Mouse (Mus musculus) neural tube, embryonic 14.5 days (tissue): ENCODE results near the gene Trim44. TPM values are rescaled to one million over a fixed set of nuclear protein-coding genes. Genes with fewer than 3 reads are reported as not detected.

Source experiments
- ATAC-seq: fragments of 200-750 bp; cut with Nextera tagmentation; 2 replicates; pipeline ENCODE4 v1.8.0; 2017; ENCODE audit warnings: low read depth, mild to moderate bottlenecking, moderate TSS enrichment, moderate library complexity
- H3K27ac ChIP-seq: fragments of 300-500 bp; sonication (generic); 2 replicates; pipeline ENCODE4 v1.5.1; 2014; ENCODE audit warnings: low read depth, mild to moderate bottlenecking, control low read depth, low read length, moderate library complexity, mixed read lengths
- H3K27me3 ChIP-seq: fragments of 300-500 bp; sonication (generic); 2 replicates; pipeline ENCODE4 v1.6.1; 2014; ENCODE audit warnings: low read length; ENCODE audit not compliant: control insufficient read depth, insufficient read depth
- H3K36me3 ChIP-seq: fragments of 300-500 bp; sonication (generic); 2 replicates; pipeline ENCODE4 v1.6.1; 2014; ENCODE audit warnings: low read length, mixed read lengths; ENCODE audit not compliant: control insufficient read depth, insufficient read depth
- H3K4me1 ChIP-seq: fragments of 300-500 bp; sonication (generic); 2 replicates; pipeline ENCODE4 v1.6.1; 2014; ENCODE audit warnings: low read length; ENCODE audit not compliant: control insufficient read depth, insufficient read depth
- H3K4me2 ChIP-seq: fragments of 300-500 bp; sonication (generic); 2 replicates; pipeline ENCODE4 v1.6.1; 2014; ENCODE audit warnings: mild to moderate bottlenecking, low read depth, low read length, control low read depth
- H3K4me3 ChIP-seq: fragments of 300-500 bp; sonication (generic); 2 replicates; pipeline ENCODE4 v1.5.1; 2014; ENCODE audit warnings: low read depth, low read length, control low read depth, mixed read lengths
- H3K9ac ChIP-seq: fragments of 300-500 bp; sonication (generic); replicated peaks from 2 replicates; pipeline ENCODE4 v1.6.1; 2014; ENCODE audit warnings: low read depth, mild to moderate bottlenecking, control low read depth, low read length, mixed read lengths
- H3K9me3 ChIP-seq: fragments of 300-500 bp; sonication (generic); 2 replicates; pipeline ENCODE4 v1.6.1; 2016; ENCODE audit warnings: low read length; ENCODE audit not compliant: control insufficient read depth
- whole genome bisulfite sequencing: fragments of 180-500 bp; shearing (Covaris S2); extraction: QIAGEN DNeasy Blood & Tissue Kit; methylation state at CpG from one replicate; pipeline ENCODE4 v1.1.7; 2014; 5-methylcytosine and 5-hydroxymethylcytosine counted together
- polyA plus RNA-seq: library from polyadenylated mRNA; unstranded; fragments of >200 nt; fragmentation: Nextera tagmentation; extraction: Ambion mirVana; gene quantifications from 2 replicates; pipeline ENCODE4 v1.2.1, GENCODE M21; 2014

Gene Trim44
- polyA plus RNA-seq, 1 experiment from 2014 or later, result 79.7 TPM

DNA sequence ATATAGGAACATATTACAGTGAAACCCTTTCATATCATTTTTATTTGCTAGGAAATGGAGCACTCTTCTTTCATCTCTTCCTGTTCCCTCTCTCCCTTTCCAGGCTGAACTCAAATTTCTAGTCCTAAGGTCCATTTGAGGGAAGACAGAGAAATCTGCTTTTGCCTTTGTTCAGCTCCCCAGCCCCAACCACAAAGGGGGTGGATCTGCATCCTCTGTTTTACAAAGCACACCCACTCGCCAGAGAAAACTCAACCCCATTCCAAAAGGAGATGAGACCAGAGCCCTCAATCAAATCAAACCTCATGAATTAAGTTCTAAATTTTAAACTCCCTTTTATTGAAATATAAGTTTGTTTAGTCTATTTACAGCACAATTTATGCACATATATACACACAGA lies 41.4 kb upstream of the Trim44 start:
- Histone ChIP-seq H3K4me1 (peaks cover 20% of the 10 kb centered on the region), H3K9ac (peak overlapping the region; percentile 50; the same call in 1 of the 2 replicates), H3K27me3 (no peaks in the 10 kb centered on the region), H3K4me2 (peak overlapping the region; percentile 85), H3K4me3 (peak overlapping the region; percentile 86), H3K9me3 (no peaks in the 10 kb centered on the region), H3K27ac (peak overlapping the region; percentile 55; the same call in 1 of the 2 replicates), H3K36me3 (no peaks in the 10 kb centered on the region)
- 11% methylated on average over 1 of the region's 1 CpGs for WGBS
- ATAC-seq, result no peak

DNA sequence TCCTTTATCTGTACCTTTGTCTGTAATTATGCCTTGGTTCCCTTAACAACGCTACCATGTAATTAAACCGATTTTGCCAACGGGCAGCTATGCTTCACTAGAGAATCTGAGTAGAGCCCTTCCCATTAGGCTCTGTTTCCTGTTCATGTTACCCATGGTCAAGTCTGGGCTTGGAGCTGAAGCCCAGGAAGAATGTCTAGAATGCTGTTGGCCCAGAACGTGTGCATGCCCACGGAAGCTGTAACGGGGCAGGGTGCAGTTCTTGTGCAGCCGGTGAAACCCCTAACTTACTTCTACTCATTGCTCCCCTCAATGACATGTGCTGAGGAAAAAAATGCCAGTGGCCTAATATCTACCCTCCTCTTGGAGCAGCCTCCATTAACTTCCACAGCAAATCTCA lies 40.2 kb upstream of the Trim44 start:
- ATAC-seq, result no peak
- Histone ChIP-seq H3K4me3 (peak overlapping the region; percentile 86; the same call in 1 of the 2 replicates), H3K27ac (no peak overlapping the region), H3K27me3 (no peaks in the 10 kb centered on the region), H3K4me2 (peak overlapping the region; percentile 85), H3K9ac (no peak overlapping the region), H3K9me3 (no peaks in the 10 kb centered on the region), H3K36me3 (no peaks in the 10 kb centered on the region), H3K4me1 (peaks cover 18% of the 10 kb centered on the region)
- WGBS, result 75% methylated on average over 7 of the region's 7 CpGs

DNA sequence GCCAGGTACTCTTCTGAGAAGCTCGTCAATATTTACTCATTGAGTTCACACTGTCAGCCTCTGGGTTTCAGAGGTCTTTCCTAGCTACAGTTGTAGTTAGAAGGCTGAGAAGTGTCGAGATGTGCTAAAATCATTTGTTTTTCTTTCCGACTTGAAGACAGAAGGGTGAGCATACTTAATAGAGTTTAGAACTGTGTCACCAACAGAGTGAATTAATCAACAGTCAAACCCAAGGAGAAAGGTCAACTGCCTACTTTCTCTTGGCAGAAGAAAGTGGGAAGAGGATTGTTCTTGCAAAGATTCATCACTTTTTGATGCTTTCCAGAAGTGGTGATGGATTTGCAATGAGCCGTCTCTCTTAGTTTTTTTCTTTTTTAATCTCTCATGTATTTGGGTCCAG lies 39.2 kb upstream of the Trim44 start:
- Histone ChIP-seq H3K4me1 (peaks cover 16% of the 10 kb centered on the region), H3K27ac (no peak overlapping the region), H3K9me3 (no peaks in the 10 kb centered on the region), H3K4me3 (no peak overlapping the region), H3K36me3 (no peaks in the 10 kb centered on the region), H3K27me3 (no peaks in the 10 kb centered on the region), H3K9ac (no peak overlapping the region), H3K4me2 (no peak overlapping the region)
- WGBS, result 79% methylated on average over 4 of the region's 4 CpGs
- ATAC-seq, result no peak

DNA sequence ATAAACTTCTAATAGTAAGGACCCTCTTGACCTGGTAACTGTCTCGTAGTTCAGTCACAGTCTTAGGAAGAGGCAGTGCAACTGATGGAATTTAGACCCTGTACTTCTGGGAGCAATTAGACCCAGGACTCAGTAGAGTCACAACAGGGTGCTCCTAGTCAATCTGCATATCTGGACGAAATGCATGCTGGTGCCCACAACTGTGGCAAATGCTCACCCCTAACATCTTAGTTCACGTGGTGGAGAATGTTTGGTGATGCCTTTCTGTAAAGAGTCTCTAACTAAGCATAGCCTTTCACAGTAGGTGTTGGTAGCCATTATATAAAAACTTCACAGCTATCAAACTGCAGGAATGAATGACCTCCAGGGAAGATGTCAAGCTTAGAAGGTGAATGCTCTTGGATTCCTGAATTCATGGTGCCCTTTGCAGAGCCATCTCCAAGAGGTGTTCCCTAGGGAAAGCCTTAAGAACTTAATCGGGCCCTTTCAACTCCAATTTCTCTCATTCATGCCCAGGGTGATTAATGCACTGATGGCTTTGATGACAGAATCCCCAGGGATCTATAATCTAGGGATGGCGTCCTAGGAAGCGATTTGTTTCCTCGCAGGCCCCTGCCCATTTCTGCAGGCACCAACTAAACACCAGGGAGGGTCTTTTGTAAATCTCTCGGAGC lies 29.9 kb upstream of the Trim44 start:
- H3K27ac ChIP-seq, result no peak overlapping the region
- no peak overlapping the region for H3K4me3 ChIP-seq
- no peaks in the 10 kb centered on the region for H3K27me3 ChIP-seq
- H3K4me2 ChIP-seq, result no peak overlapping the region
- ATAC-seq, result no peak
- no peak overlapping the region for H3K9ac ChIP-seq
- WGBS, result 32% methylated on average over 8 of the region's 8 CpGs
- H3K9me3 ChIP-seq, result no peaks in the 10 kb centered on the region
- H3K36me3 ChIP-seq, result no peaks in the 10 kb centered on the region
- no peaks in the 10 kb centered on the region for H3K4me1 ChIP-seq

DNA sequence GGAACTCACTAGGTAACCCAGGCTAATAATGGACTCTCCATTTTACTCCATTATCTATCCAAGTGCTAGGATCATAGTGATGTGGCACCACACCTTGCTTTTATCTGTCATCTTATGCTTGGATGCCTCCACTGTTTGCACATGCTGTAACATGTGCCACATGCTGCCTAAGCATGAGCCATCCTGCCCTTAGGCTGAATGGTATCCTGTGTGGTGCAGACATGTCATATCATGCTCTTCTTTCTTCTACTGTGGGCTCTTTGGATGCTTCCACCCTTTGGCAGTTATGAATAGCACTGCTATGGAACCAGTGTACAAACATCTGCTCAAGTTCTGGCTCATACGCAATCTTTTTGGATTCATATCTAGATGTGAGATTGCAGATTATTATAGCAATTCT lies 26.3 kb upstream of the Trim44 start:
- Histone ChIP-seq H3K4me2 (no peak overlapping the region), H3K27me3 (no peaks in the 10 kb centered on the region), H3K4me1 (no peaks in the 10 kb centered on the region), H3K9ac (no peak overlapping the region), H3K36me3 (no peaks in the 10 kb centered on the region), H3K27ac (no peak overlapping the region), H3K9me3 (no peaks in the 10 kb centered on the region), H3K4me3 (no peak overlapping the region)
- ATAC-seq, result no peak
- whole genome bisulfite sequencing, result 93% methylated on average over 1 of the region's 1 CpGs

DNA sequence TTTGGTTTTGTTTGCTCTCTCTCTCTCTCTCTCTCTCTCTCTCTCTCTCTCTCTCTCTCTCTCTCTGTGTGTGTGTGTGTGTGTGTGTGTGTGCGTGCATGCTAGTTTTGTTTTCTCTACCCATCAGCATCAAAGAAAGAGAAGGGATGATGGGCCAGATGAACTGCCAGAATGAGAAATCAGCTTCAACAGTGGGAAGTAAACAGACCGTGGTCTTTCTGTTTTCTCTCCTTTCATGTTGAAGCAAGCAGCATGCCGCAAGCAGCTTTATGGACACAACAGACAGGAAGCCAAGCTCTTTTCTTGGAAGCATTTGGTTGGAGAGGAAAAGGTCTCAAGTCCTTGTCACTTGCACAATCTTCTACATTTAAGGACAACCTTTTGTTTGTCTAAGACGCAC lies 23.5 kb upstream of the Trim44 start:
- 56% methylated on average over 4 of the region's 4 CpGs for WGBS
- Histone ChIP-seq H3K36me3 (no peaks in the 10 kb centered on the region), H3K9ac (no peak overlapping the region), H3K9me3 (no peaks in the 10 kb centered on the region), H3K4me1 (no peaks in the 10 kb centered on the region), H3K27ac (no peak overlapping the region), H3K27me3 (no peaks in the 10 kb centered on the region), H3K4me2 (no peak overlapping the region), H3K4me3 (no peak overlapping the region)
- no peak for ATAC-seq

DNA sequence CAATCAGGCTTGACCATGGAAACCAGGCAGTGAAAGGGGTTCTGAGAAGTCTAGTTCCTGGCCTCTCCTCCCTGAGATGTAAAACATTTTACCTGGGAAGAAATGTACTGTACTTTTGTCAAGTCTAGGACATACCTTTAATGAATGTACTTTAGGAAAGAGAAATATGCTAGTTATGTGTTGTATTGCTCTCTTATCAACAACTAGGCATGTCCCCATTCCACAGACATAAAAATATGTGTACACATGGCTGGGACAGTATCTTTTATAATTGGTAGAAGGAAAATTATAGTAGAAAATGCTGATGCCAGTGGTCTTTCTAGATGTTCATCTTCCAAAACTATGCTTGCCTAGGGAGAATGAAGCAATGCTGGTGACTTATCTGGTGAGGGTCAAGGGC lies 20.3 kb upstream of the Trim44 start:
- Histone ChIP-seq H3K9me3 (no peaks in the 10 kb centered on the region), H3K4me1 (no peaks in the 10 kb centered on the region), H3K9ac (no peak overlapping the region), H3K36me3 (no peaks in the 10 kb centered on the region), H3K4me3 (no peak overlapping the region), H3K27me3 (no peaks in the 10 kb centered on the region), H3K4me2 (no peak overlapping the region), H3K27ac (no peak overlapping the region)
- no peak for ATAC-seq

DNA sequence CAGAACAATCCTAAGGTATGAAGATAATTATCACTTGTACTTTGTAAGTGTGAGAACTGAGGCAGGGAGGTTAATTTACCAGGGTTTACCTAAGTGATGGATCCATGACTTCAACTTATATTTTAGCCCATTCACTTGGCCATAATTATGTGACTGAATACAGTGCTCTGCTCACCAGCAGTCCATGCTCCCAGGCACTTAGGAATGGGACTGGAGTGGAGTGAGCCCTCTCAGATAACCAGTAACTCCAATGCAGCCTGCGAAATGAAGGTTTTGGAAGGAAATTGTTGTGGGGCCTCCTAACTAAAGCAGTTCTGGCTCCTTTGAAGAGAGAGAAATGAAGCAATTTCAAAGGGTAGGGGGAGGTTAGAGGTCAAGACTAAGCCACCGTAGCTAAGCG lies 18.8 kb upstream of the Trim44 start:
- no peak for ATAC-seq
- WGBS, result 61% methylated on average over 3 of the region's 3 CpGs

DNA sequence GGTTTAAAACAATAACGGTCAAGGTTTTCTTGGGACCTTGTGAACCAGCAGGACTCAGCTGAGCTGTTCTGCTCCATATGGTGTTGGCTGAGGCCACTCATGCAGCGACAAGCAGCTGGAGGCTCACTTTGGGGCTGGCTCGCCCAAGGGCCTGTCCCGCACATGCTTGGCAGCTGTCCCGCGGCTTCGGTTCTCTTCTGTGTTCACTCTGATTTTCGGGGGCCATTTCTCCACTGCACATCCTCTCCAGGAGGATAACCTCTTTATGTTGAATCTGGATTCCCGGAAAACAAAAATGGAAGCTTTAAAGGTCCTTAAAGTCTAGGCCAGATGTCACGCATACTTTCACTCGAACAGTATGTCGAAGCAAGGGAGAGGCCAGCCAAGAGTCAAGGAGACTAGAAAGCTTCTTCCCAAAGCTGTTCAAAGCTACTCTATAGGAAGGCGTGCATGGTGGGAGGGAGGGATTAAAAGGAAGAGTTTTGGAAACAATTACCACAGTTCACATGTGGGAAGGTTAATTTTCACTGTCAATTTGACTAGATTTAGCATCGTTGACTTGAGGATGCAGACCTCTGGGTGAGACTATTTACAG lies 8.6 kb upstream of the Trim44 start:
- H3K4me1 ChIP-seq, result no peaks in the 10 kb centered on the region

More for the DNA sequence above, 18.8 kb upstream of the Trim44 start:
- H3K4me1 ChIP-seq, result no peaks in the 10 kb centered on the region
- H3K36me3 ChIP-seq, result no peaks in the 10 kb centered on the region
- no peak overlapping the region for H3K9ac ChIP-seq
- H3K4me3 ChIP-seq, result no peak overlapping the region
- H3K9me3 ChIP-seq, result no peaks in the 10 kb centered on the region
- no peak overlapping the region for H3K4me2 ChIP-seq
- no peaks in the 10 kb centered on the region for H3K27me3 ChIP-seq
- no peak overlapping the region for H3K27ac ChIP-seq

More for the DNA sequence above, 8.6 kb upstream of the Trim44 start:
- ATAC-seq, result no peak
- H3K36me3 ChIP-seq, result no peaks in the 10 kb centered on the region
- H3K4me3 ChIP-seq, result no peak overlapping the region
- H3K27me3 ChIP-seq, result no peaks in the 10 kb centered on the region
- H3K9ac ChIP-seq, result no peak overlapping the region
- no peak overlapping the region for H3K4me2 ChIP-seq
- H3K27ac ChIP-seq, result no peak overlapping the region
- H3K9me3 ChIP-seq, result no peaks in the 10 kb centered on the region
- WGBS, result 85% methylated on average over 14 of the region's 14 CpGs
